Mouse (Mus musculus) lung, embryonic 16.5 days (tissue): ENCODE results near the gene Btla. TPM values are rescaled to one million over a fixed set of nuclear protein-coding genes. Genes with fewer than 3 reads are reported as not detected.

Experiments
- ATAC-seq: fragments of 200-750 bp; cut with Nextera tagmentation; 2 replicates; pipeline ENCODE4 v1.8.0; 2017; ENCODE audit warnings: low read depth, mild to moderate bottlenecking, moderate library complexity
- H3K27ac ChIP-seq: fragments of 300-500 bp; sonication (generic); 2 replicates; pipeline ENCODE4 v1.5.1; 2014; ENCODE audit warnings: mild to moderate bottlenecking, control low read depth, low read length
- H3K27me3 ChIP-seq: fragments of 300-500 bp; sonication (generic); 2 replicates; pipeline ENCODE4 v1.6.1; 2014; ENCODE audit warnings: low read depth, low read length, mixed read lengths; ENCODE audit not compliant: control insufficient read depth, insufficient read depth
- H3K36me3 ChIP-seq: fragments of 300-500 bp; sonication (generic); 2 replicates; pipeline ENCODE4 v1.6.1; 2014; ENCODE audit warnings: low read length; ENCODE audit not compliant: control insufficient read depth, insufficient read depth
- H3K4me1 ChIP-seq: fragments of 300-500 bp; sonication (generic); replicated peaks from 2 replicates; pipeline ENCODE4 v1.6.1; 2014; ENCODE audit warnings: low read length, mixed read lengths; ENCODE audit not compliant: control insufficient read depth, insufficient read depth
- H3K4me2 ChIP-seq: fragments of 300-500 bp; sonication (generic); 2 replicates; pipeline ENCODE4 v1.6.1; 2014; ENCODE audit warnings: low read depth, low read length, control low read depth
- H3K4me3 ChIP-seq: fragments of 300-500 bp; sonication (generic); 2 replicates; pipeline ENCODE4 v1.5.1; 2014; ENCODE audit warnings: mild to moderate bottlenecking, low read length, control low read depth
- H3K9ac ChIP-seq: fragments of 300-500 bp; sonication (generic); 2 replicates; pipeline ENCODE4 v1.6.1; 2014; ENCODE audit warnings: low read length, control low read depth
- H3K9me3 ChIP-seq: fragments of 300-500 bp; sonication (generic); 2 replicates; pipeline ENCODE4 v1.6.1; 2016; ENCODE audit warnings: low read length; ENCODE audit not compliant: control insufficient read depth
- WGBS: fragments of 180-500 bp; shearing (Covaris S2); extraction: QIAGEN DNeasy Blood & Tissue Kit; methylation state at CpG from one replicate; pipeline ENCODE4 v1.1.7; 2014; 5-methylcytosine and 5-hydroxymethylcytosine counted together
- polyA plus RNA-seq: library from polyadenylated mRNA; unstranded; fragments of >200 nt; fragmentation: Nextera tagmentation; extraction: Ambion mirVana; gene quantifications from 2 replicates; pipeline ENCODE4 v1.2.1, GENCODE M21; 2015

The Btla gene
- polyA plus RNA-seq, 1 experiment from 2014 or later: 0.24 TPM

DNA sequence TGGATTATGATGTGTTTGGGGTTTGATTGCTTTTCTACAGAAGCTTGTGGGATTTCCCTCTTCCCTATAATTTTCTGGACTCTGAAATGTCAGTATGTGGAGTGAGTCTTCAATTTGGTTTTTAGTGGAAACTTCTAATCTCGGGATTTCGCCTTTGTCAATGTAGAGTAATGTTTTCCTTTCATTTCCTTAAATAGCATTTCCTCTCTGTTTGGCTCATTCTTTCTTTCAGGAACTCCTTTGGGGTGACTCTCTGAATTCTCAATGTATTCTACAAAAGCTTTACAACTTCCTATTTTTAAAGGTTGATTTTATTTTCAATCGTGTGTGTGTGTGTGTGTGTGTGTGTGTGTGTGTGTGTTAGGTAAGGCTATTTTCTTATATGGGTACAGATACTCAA, 73.7 kb downstream of the Btla start:
- Histone ChIP-seq H3K36me3 (no peaks in the 10 kb centered on the region), H3K27me3 (no peaks in the 10 kb centered on the region), H3K4me1 (no peaks in the 10 kb centered on the region), H3K9me3 (no peaks in the 10 kb centered on the region), H3K4me3 (no peak overlapping the region), H3K9ac (no peak overlapping the region), H3K4me2 (no peak overlapping the region), H3K27ac (no peak overlapping the region)
- no peak for ATAC-seq
- WGBS: 66% methylated on average over 3 of the region's 3 CpGs

Other genes with a start within 250 kb of the Btla start
- 66.5 and 76.3 TPM in 2 replicates for gene Ccdc80, start 130.9 kb upstream of the Btla start, polyA plus RNA-seq
- gene Slc35a5, start 65.6 kb upstream of the Btla start, polyA plus RNA-seq: 21.1 and 21.6 TPM in 2 replicates
- gene Atg3, start 65.5 kb upstream of the Btla start, polyA plus RNA-seq: 30.8 and 33.3 TPM in 2 replicates
- gene Cd200, start 184.7 kb downstream of the Btla start, polyA plus RNA-seq: 80.1 and 82.9 TPM in 2 replicates